Mouse (Mus musculus) CH12.LX (cell line): Measurements from ENCODE around the gene AL607142.1. TPM values are rescaled to one million over a fixed set of nuclear protein-coding genes. Genes with fewer than 3 reads are reported as not detected.

Source experiments
- DNase-seq: peaks from one replicate; pipeline ENCODE4 v3.0.0-alpha.2; 2013; ENCODE audit errors: extremely low read depth
- H3K27ac ChIP-seq: 2 replicates; pipeline ENCODE4 v1.5.1; 2012; ENCODE audit warnings: low read depth, mild to moderate bottlenecking, control low read depth, moderate library complexity; ENCODE audit not compliant: insufficient read depth
- H3K27me3 ChIP-seq: replicated peaks from 2 replicates; pipeline ENCODE3; 2012; ENCODE audit warnings: inconsistent platforms
- H3K36me3 ChIP-seq, 2 experiments: replicated peaks in 1 of 2; 2 replicates each; pipeline versions ENCODE3 to v1.6.1; 2012; ENCODE audit warnings: inconsistent platforms in 1 of 2, low read length in 1 of 2, mild to moderate bottlenecking in 1 of 2, mixed read lengths in 1 of 2, moderate library complexity in 1 of 2; ENCODE audit not compliant: control insufficient read depth in 1 of 2, insufficient read depth in 1 of 2
- H3K4me1 ChIP-seq, 2 experiments: 2 replicates each; pipeline ENCODE4 v1.6.1; 2012; ENCODE audit warnings: inconsistent platforms in 1 of 2, moderate library complexity in 1 of 2; ENCODE audit not compliant: insufficient read depth in 2 of 2, control insufficient read depth in 1 of 2
- H3K4me2 ChIP-seq: 2 replicates; pipeline ENCODE4 v1.6.1; 2012; ENCODE audit warnings: low read depth, mild to moderate bottlenecking, control low read depth; ENCODE audit not compliant: poor library complexity, insufficient read depth, severe bottlenecking
- H3K4me3 ChIP-seq, 3 experiments: fragments of 150-350 bp in 1 of 3; sonication (generic) in 1 of 3; replicated peaks in 1 of 3; 2 replicates each; pipeline versions ENCODE3 to v1.5.1; 2011 to 2012; ENCODE audit warnings: low read depth in 2 of 3, low read length in 2 of 3, mild to moderate bottlenecking in 2 of 3, moderate library complexity in 2 of 3, control low read depth in 1 of 3, improper control_type of control experiment in 1 of 3, inconsistent platforms in 1 of 3, mixed read lengths in 1 of 3; ENCODE audit not compliant: poor library complexity in 1 of 3
- H3K79me2 ChIP-seq: replicated peaks from 2 replicates; pipeline ENCODE4 v1.6.1; 2012; ENCODE audit warnings: mild to moderate bottlenecking, moderate library complexity; ENCODE audit not compliant: control insufficient read depth, poor library complexity, insufficient read depth, severe bottlenecking; ENCODE audit errors: extremely low read depth
- H3K9ac ChIP-seq: 2 replicates; pipeline ENCODE4 v1.6.1; 2012; ENCODE audit warnings: low read depth, mild to moderate bottlenecking, control low read depth, moderate library complexity; ENCODE audit not compliant: insufficient read depth
- H3K9me3 ChIP-seq: replicated peaks from 2 replicates; pipeline ENCODE3; 2012; ENCODE audit warnings: low read length, inconsistent platforms, mixed read lengths
- BHLHE40 ChIP-seq: IDR thresholded peaks from 2 replicates; pipeline ENCODE4 v1.6.1; 2011; ENCODE audit warnings: mild to moderate bottlenecking, low read depth, low read length, improper control_type of control experiment
- CHD2 ChIP-seq: IDR thresholded peaks from 2 replicates; pipeline ENCODE4 v1.6.1; 2011; ENCODE audit warnings: low read length, improper control_type of control experiment
- CTCF ChIP-seq, 2 experiments: IDR thresholded peaks in 1 of 2; conservative IDR thresholded peaks in 1 of 2; 2 replicates each; pipeline ENCODE4 v1.5.1; 2011 to 2012; ENCODE audit warnings: low read depth in 2 of 2, low read length in 2 of 2, improper control_type of control experiment in 1 of 2, inconsistent platforms in 1 of 2, mild to moderate bottlenecking in 1 of 2, moderate library complexity in 1 of 2
- ELF1 ChIP-seq: IDR thresholded peaks from 2 replicates; pipeline ENCODE4 v1.6.1; 2014; ENCODE audit warnings: low read depth, mild to moderate bottlenecking, inconsistent platforms, low read length, improper control_type of control experiment
- EP300 ChIP-seq: IDR thresholded peaks from 2 replicates; pipeline ENCODE4 v1.6.1; 2011; ENCODE audit warnings: low read length, improper control_type of control experiment
- GABPA ChIP-seq: IDR thresholded peaks from 2 replicates; pipeline ENCODE4 v1.6.1; 2012; ENCODE audit warnings: low read depth, low read length, improper control_type of control experiment, inconsistent platforms; ENCODE audit not compliant: insufficient replicate concordance
- IRF4 ChIP-seq: IDR thresholded peaks from 2 replicates; pipeline ENCODE4 v1.6.1; 2014; ENCODE audit warnings: low read depth, mild to moderate bottlenecking, inconsistent platforms, low read length, improper control_type of control experiment
- JUND ChIP-seq: conservative IDR thresholded peaks from 2 replicates; pipeline ENCODE4 v1.6.1; 2011; ENCODE audit warnings: low read depth, low read length, improper control_type of control experiment
- KAT2A ChIP-seq: IDR thresholded peaks from 2 replicates; pipeline ENCODE4 v1.6.1; 2012; ENCODE audit warnings: low read length, improper control_type of control experiment, inconsistent platforms; ENCODE audit not compliant: insufficient replicate concordance
- MAFK ChIP-seq: IDR thresholded peaks from 2 replicates; pipeline ENCODE4 v1.6.1; 2011; ENCODE audit warnings: low read length, improper control_type of control experiment; ENCODE audit not compliant: insufficient replicate concordance
- MAX ChIP-seq: IDR thresholded peaks from 2 replicates; pipeline ENCODE4 v1.6.1; 2011; ENCODE audit warnings: low read length, improper control_type of control experiment
- MAZ ChIP-seq: IDR thresholded peaks from 2 replicates; pipeline ENCODE4 v1.6.1; 2012; ENCODE audit warnings: low read depth, mild to moderate bottlenecking, inconsistent platforms, low read length, improper control_type of control experiment, moderate library complexity
- MYC ChIP-seq: IDR thresholded peaks from 2 replicates; pipeline ENCODE4 v1.6.1; 2011; ENCODE audit warnings: low read depth, mild to moderate bottlenecking, improper control_type of control experiment, low read length
- NELFE ChIP-seq: IDR thresholded peaks from 2 replicates; pipeline ENCODE4 v1.6.1; 2011; ENCODE audit warnings: low read depth, low read length, improper control_type of control experiment
- PAX5 ChIP-seq: IDR thresholded peaks from 2 replicates; pipeline ENCODE4 v1.6.1; 2012; ENCODE audit warnings: low read length, inconsistent platforms, mixed read lengths
- POLR2A ChIP-seq: IDR thresholded peaks from 2 replicates; pipeline ENCODE4 v1.6.1; 2011; ENCODE audit warnings: low read depth, mild to moderate bottlenecking, improper control_type of control experiment, low read length
- POLR2AphosphoS2 ChIP-seq: IDR thresholded peaks from 2 replicates; pipeline ENCODE4 v1.6.1; 2011; ENCODE audit warnings: low read depth, low read length, improper control_type of control experiment
- SIN3A ChIP-seq: IDR thresholded peaks from 2 replicates; pipeline ENCODE4 v1.6.1; 2012; ENCODE audit warnings: low read length, improper control_type of control experiment, inconsistent platforms
- SMC3 ChIP-seq: IDR thresholded peaks from 2 replicates; pipeline ENCODE4 v1.6.1; 2011; ENCODE audit warnings: low read depth, low read length, improper control_type of control experiment
- TBP ChIP-seq: conservative IDR thresholded peaks from 2 replicates; pipeline ENCODE4 v1.6.1; 2011; ENCODE audit warnings: low read depth, low read length, improper control_type of control experiment
- TCF12 ChIP-seq: IDR thresholded peaks from 2 replicates; pipeline ENCODE4 v1.6.1; 2014; ENCODE audit warnings: low read depth, mild to moderate bottlenecking, inconsistent platforms, low read length, improper control_type of control experiment
- UBTF ChIP-seq: IDR thresholded peaks from 2 replicates; pipeline ENCODE4 v1.6.1; 2012; ENCODE audit warnings: low read depth, mild to moderate bottlenecking, inconsistent platforms, low read length, improper control_type of control experiment, moderate library complexity
- USF1 ChIP-seq: IDR thresholded peaks from 2 replicates; pipeline ENCODE4 v1.6.1; 2014; ENCODE audit warnings: low read depth, mild to moderate bottlenecking, inconsistent platforms, low read length, improper control_type of control experiment
- USF2 ChIP-seq: conservative IDR thresholded peaks from 2 replicates; pipeline ENCODE4 v1.6.1; 2011; ENCODE audit warnings: low read depth, low read length, improper control_type of control experiment
- ZMIZ1 ChIP-seq: IDR thresholded peaks from 2 replicates; pipeline ENCODE4 v1.6.1; 2012; ENCODE audit warnings: low read depth, mild to moderate bottlenecking, inconsistent platforms, low read length, improper control_type of control experiment
- ZNF384 ChIP-seq: IDR thresholded peaks from 2 replicates; pipeline ENCODE4 v1.6.1; 2012; ENCODE audit warnings: low read depth, low read length, improper control_type of control experiment, inconsistent platforms
- dilution Hi-C: fragments of 300-500 bp; cut with MboI; formaldehyde crosslinking; loops from 2 replicates; pipeline ENCODE4 v1.14.3; 2020; ENCODE audit warnings: low sequenced_read_pairs; ENCODE audit not compliant: extremely low pct_unique_long_range_greater_than_20kb, extremely low pct_ligation_motif_present
- in situ Hi-C: fragments of 300-500 bp; cut with MboI; formaldehyde crosslinking; loops from 3 replicates; pipeline ENCODE4 v1.14.3; 2019; ENCODE audit warnings: low sequenced_read_pairs, low pct_ligation_motif_present, low pct_unique_long_range_greater_than_20kb, mixed read lengths
- polyA plus RNA-seq: library from polyadenylated mRNA; unstranded; fragments of >175 nt; gene quantifications from 2 replicates; pipeline ENCODE4 v1.2.1, GENCODE M21; 2012; ENCODE audit warnings: low read depth; ENCODE audit not compliant: insufficient read length
- total RNA-seq, 2 experiments: library from RNA; depleted of rRNA; stranded (reverse); fragments of 300-350 nt in 1 of 2; fragments of >200 nt in 1 of 2; gene quantifications; 2 replicates each; pipeline ENCODE4 v1.2.3; 2012 to 2014

The AL607142.1 gene
- total and polyA plus RNA-seq, 3 experiments = 22.0 TPM; not detected in 2

DNA sequence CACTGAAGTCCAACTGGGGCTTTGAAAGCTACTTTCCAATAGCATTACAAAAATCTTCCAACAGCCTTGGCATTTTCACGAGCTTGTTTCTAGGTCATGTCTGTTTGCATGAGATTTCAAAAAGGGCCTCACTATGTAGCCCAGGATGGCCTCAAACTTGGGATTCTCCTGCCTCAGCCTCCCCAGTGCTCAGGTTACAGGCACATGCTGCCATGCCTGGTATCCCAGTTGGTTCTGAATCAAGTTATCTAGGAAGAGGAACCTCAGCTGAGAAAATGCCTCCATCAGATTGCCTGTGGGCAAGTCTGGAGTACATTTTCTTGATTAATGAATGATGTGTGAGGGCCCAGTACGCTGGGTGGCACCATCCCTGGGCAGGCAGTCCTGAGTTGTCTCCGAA lies 6.6 kb upstream of the AL607142.1 start:
- dilution Hi-C loops (no loop called here), in situ Hi-C loops (no loop called here)
- Histone ChIP-seq H3K36me3 (peaks cover 0 to 36% of the 10 kb centered on the region in 2 experiments), H3K27ac (peak overlapping the region; percentile 92), H3K27me3 (no peaks in the 10 kb centered on the region), H3K79me2 (peaks cover 40% of the 10 kb centered on the region), H3K4me3 (peak overlapping the region; percentile 55 to 80 (median 61)), H3K4me2 (peak overlapping the region; percentile 65), H3K9ac (peak overlapping the region; percentile 68), H3K4me1 (peaks cover 40 to 92% of the 10 kb centered on the region in 2 experiments), H3K9me3 (peaks cover 3% of the 10 kb centered on the region)
- no peak for DNase-seq
- TF ChIP-seq PAX5 = no peak
- TF ChIP-seq IRF4 = no peak
- TF ChIP-seq MAFK = no peak
- TF ChIP-seq USF1 = no peak
- no peak for TF ChIP-seq MAZ
- no peak for TF ChIP-seq CTCF (conservative IDR thresholded peaks at IDR 0.05 in 1 of 2, IDR thresholded peaks at IDR 0.05 in 1 of 2; ENCODE audit: low read depth in 2 of 2, low read length in 2 of 2)
- TF ChIP-seq MAX = no peak
- TF ChIP-seq USF2 = no peak
- no peak for TF ChIP-seq BHLHE40
- no peak for TF ChIP-seq POLR2AphosphoS2
- TF ChIP-seq ZNF384 = no peak
- TF ChIP-seq TCF12 = no peak
- TF ChIP-seq EP300 = no peak
- TF ChIP-seq CHD2 = no peak
- no peak for TF ChIP-seq KAT2A
- no peak for TF ChIP-seq MYC
- no peak for TF ChIP-seq ZMIZ1
- TF ChIP-seq NELFE = no peak
- TF ChIP-seq ELF1 = no peak

DNA sequence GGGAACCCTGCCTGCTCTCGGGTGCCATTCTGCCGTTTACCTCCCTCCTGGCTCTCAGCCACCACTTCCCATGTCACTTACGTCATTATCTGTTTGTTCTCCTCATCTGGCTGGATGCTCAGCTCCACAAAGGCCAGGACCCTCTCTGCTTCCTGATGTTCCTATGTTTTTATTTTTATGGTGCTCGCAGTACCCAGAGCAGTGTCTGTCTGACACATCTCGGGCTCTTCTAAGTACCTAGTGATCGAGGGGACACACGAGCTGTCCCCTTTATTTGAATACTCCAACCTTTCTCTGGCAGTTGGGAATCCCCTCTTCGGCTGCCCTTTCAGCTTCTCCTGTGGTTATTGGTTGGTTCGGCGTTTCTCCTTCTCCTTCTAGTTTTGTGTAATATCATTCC lies 6.0 kb upstream of the AL607142.1 start:
- in situ Hi-C loops = no loop called here
- peak overlapping the region; percentile 92 for H3K27ac ChIP-seq
- peak; percentile 59 for DNase-seq
- H3K4me2 ChIP-seq = peak overlapping the region; percentile 65
- dilution Hi-C loops = no loop called here
- TF ChIP-seq MAZ (no peak), UBTF (no peak), PAX5 (no peak), BHLHE40 (peak; percentile 37; the same call in 1 of the 2 replicates), TBP (peak; percentile 77), NELFE (peak; percentile 64), SMC3 (no peak), GABPA (no peak), EP300 (peak; percentile 18; the same call in 1 of the 2 replicates), POLR2A (peak; percentile 76), USF2 (no peak), ELF1 (no peak), JUND (no peak), TCF12 (peak; percentile 30; the same call in 1 of the 2 replicates), MAX (0 out of 2 replicates have a peak, but pooled peaks have one; percentile 34), SIN3A (peak; percentile 80)
- peaks cover 42% of the 10 kb centered on the region for H3K79me2 ChIP-seq
- H3K4me3 ChIP-seq = peak overlapping the region; percentile 55 to 80 (median 61)
- no peaks in the 10 kb centered on the region for H3K27me3 ChIP-seq
- H3K4me1 ChIP-seq = peaks cover 39 to 92% of the 10 kb centered on the region in 2 experiments
- peaks cover 0 to 42% of the 10 kb centered on the region in 2 experiments for H3K36me3 ChIP-seq
- peak overlapping the region; percentile 68 for H3K9ac ChIP-seq
- peaks cover 3% of the 10 kb centered on the region for H3K9me3 ChIP-seq
